Mouse (Mus musculus) layer of hippocampus, adult 8-10 months (tissue): ENCODE results near the gene Lingo3. TPM values are rescaled to one million over a fixed set of nuclear protein-coding genes. Genes with fewer than 3 reads are reported as not detected.
"Not testable (repeated sequence)": the region's sequence is repeated elsewhere in the genome, so short reads cannot be mapped to it uniquely, and the experiment has no call there.

Experiments used
- DNase-seq, 2 experiments: peaks; one replicate each; pipeline ENCODE4 v3.0.0; 2022; ENCODE audit warnings: low spot score in 2 of 2
- total RNA-seq, 4 experiments: library from RNA; stranded (reverse); gene quantifications; 2 replicates each; pipeline ENCODE4 v1.2.4; 2022

Gene Lingo3
- total RNA-seq, 4 experiments from 2014 or later: 33.4 to 44.0 (median 40.3) TPM

DNA sequence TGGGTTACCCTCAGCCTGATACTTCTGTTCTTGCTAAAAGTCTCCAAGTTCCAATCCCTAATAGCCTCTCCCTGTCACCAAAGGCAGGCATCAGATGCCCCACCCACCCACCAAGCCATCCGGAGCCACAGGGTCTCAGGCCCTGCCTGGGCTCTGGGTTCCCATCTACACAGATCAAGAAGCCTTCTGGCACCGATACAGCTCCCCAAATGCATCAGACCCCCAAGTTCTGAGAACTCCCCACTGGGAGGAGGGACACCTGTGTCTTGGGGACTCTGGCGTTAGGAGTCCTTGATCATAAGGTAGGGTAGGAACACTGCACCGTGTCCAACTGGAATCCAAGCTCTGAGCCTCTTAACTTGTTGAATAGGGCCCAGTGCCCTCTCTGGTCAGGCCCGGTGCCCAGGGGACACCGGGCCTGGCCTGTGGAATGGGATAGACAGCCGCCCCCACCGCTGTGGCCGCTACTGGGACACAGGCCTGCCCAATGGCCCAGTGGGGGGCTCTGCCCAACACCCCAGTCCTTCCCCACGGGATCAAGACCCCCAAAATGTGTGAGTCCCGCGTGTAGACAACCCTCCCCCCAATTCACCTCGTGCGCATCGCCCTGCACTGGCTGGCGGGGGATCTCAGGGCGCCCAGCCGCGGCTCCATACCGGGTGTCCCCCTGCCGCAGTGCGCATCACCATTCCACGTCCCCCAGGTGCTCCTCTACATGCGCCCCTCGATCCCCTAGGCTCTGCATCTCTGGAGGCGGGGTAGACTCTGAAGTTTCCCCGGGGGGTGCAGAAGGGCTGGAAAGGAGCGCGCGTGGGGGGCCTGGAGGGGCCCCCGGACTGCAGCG, 530 bp downstream of the Lingo3 start:
- DNase-seq: no peak

DNA sequence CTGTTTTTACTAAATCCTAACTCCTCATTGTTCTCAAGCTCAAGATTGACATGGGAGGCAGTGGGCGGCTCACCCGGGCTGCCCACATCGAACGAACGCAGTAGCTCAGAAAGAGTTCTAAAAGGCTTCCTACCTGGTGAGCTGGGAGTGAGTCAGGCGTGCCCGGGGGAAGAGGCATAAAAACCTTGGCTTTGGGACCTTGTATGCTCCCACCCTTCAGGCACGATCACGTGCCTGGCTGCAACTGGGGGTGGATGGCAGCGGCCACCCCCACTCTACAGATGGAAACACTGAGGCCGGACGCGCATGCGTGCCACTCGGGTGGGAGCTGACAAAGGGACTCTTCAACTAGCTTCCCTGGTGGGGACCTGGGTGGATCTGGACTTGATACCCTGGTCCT, 1.5 kb downstream of the Lingo3 start:
- DNase-seq: no peak

DNA sequence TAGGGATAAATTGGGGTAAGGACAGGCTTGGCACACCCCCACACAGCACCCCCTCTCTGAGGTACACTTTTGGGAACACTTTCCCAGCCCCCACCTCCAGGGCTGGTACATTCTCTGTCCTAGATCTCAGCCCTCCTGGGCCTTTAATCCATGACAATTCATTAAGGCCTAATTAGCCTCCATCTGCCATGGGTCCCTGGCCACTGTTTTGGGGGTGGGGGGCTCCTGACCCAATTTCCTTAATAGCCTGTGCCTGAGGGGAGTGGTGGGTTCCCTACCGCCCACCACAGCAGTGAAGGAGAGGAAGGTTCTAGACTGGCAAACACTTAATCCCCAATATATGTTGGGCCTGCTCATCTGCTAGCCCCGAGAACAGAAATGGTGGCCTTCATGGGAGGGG, 2.2 kb downstream of the Lingo3 start:
- no peak for DNase-seq

DNA sequence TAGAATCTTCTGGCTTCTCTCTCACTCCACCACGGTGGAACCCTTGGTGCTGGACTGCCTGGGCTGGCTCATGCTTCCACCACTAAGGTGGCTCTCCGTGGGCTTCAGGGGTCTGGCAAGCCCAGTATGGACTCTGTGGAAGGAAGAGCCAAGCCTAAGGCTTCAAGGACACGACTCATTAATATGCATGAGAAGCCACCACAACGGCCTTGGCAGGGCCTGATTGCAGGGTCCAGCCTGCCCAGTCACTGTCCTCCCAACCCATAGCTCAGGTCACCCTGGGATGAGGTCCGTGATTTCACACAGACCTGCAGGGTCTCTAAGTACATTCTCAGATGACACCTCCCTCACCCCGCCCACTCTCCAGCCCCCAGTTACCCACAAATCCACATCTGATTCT, 4.0 kb downstream of the Lingo3 start:
- no peak for DNase-seq

DNA sequence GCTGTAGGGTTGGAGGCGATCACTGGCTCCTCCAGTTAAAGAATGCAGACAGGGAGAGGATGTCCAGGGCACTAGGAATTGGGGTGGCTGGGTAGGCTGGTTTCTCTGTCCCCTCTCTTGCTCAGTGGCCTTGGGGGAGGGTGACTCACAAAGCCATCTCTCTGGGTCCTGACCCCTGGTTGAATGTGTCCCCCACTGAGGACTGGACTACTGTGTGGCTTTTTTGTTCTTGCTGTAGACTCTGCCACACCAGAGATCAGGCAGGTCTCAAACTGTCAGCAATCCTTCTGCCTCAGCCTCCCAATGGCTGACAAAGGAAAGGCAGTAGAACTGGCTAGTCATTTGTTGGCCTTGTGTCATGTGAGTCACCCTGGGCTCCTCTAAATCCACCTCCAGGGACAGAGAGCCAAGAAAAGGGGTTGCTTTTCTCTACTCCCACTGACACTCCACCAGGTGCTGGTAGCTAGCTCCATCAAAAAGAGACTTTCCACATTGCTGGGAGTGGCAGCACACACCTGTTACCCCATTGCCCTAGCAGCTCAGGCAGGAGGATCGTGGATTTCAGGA, 5.4 kb downstream of the Lingo3 start:
- DNase-seq: no peak

DNA sequence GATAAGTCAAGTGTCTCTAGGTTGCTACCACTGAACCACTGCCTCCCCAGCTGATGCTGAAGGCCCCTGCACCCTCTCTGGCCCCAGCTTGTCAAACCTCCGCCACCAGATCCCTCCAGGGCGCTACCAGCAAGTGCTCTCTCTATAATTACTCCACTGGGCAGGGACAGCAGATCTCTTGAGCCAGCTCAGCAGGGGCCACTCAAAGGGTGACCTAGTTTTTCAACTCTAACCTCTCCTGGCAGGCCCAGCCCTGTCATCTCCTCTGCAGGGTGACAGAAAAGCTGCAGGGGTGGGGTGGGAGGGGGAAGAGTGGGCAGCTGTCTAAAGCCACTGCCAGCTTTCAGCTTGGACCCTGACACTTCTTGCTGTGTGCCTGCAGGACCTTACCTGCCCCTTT, 6.0 kb downstream of the Lingo3 start:
- DNase-seq: no peak

DNA sequence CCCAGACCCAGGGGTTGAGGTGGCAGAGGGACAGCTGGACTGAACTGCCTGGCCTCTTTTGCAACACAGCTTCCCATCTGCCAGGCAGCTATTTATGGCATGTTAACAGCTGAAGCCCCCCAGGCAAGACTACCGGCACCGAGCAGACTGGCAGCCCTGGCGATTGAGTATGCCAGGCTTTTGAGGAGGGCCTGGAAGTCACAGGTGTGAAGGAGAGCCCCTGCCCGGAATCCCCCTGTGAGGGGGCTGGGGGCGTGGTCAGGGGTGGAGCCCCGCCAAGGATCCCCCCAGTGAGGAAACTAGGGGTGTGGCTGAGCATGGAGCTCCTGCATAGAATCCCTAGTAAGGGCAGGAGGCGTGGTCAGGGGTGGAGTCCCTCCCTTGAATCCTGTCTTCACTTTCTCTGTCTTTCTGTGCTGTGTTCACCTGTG, 6.9 kb downstream of the Lingo3 start:
- no peak for DNase-seq

DNA sequence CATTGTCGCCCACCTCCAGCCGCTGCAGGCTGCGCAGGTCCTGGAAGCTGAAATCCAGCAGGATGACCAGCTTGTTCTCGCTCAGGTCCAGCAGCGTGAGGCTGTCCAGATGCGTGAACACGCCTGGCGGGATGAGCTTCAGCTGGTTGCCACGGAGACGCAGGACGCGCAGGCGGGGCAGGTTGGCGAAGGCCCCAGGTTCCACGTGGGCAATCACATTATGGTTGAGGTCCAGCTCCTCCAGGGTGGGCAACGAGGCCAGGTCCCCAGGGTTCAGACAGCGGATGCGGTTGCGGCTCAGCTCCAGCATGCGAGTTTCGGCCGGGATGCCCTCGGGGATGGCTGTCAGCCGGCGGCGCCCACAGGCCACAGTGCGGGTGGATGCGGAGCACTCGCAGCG, 8.2 kb downstream of the Lingo3 start:
- no peak for DNase-seq

DNA sequence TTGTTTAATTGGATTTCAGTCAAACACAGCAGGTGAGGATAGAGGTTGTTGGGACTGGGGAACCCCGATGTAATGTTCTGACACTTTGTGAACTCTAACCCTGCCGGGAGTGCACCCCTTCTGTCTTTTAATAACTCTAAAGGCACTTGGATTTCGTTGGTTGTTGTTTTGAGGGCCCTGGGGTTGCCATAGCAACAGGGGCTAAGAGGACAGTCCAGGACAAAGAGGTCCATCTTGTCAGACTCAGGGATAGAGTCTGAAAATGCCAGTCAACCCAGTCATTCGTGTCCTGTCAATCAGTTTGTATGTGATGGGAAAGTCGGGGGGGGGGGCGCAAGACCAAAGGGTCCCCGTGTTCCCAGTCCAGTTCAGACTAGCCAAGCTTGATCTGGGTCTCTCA, 11.0 kb downstream of the Lingo3 start:
- no peak for DNase-seq

DNA sequence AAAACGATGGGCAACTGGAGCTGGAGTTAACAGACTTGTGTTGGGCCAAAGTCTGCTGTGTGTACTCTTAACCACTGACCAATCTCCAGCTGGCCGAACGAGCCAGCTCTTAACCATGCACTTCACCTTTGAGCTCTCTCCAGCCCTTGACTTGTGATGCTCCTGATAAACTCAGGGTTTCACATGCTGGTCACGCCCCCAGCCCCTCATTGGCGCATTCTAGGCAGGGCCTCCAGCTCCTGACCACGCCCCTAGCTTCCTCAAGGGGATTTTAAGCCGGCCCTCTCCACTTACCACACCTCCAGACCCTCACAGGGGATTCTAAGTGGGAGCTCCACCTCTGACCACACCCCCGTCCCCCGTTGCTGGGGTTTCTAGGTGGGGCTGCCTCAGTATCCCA, 12.7 kb downstream of the Lingo3 start:
- no peak for DNase-seq

DNA sequence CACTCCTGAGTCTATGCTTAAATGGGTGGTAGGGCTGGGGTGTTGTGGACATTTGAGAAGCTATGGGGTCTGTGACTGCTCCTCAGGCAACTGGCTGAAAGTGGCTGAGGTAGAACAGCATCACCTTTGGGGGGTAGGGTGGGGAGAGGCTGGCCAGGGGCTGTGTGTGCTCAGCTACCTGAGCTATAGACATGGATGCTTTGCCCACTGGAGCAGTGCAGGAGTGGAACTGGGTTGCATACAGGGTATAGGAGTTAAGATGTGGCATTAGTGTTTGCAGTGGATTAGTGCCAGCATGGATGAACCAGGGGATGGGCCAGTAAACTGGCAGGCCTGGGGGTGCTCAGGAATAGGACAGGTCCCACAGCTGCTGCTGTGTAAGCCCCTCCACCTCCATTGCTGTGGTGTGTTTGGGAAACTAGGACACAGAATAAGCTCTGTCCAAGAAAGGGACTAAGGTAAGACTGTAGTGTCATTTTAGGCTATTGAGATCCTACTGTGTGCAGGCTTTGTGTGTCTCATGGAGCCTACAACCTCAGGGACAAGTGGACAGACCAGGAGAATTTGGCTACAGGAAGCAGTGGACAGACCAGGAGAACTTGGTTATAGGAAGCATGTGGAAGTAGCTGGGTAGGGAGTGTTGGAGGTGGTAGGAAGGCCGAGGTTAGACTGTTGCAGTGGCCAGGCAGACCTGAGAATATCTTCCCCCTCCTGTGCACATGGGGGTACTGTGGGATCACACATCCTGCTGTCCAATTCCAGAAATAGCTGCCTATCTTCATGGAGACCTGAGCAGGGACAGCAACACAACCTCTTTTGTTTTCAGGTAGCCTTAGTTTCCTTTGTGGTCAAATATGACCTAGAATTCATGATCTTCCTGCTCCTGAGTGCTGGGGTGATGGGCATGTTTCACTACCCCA, 14.2 kb downstream of the Lingo3 start:
- DNase-seq: no peak

DNA sequence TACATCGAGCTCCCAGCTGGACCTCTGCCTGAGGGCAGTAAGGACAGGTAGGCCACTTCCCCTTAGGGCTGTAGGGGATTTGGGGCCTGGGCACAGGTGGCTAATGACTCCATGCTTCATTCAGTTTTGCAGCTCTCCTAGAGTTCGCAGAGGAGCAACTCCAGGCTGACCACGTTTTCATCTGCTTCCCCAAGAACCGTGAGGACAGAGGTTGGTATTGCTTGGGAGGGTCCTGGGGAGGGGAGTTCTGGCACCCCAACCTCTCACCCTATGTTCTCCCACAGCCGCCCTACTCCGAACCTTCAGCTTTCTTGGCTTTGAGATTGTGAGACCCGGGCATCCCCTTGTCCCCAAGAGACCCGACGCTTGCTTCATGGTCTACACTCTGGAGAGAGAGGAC, 15.3 kb downstream of the Lingo3 start:
- DNase-seq: not testable (repeated sequence)

DNA sequence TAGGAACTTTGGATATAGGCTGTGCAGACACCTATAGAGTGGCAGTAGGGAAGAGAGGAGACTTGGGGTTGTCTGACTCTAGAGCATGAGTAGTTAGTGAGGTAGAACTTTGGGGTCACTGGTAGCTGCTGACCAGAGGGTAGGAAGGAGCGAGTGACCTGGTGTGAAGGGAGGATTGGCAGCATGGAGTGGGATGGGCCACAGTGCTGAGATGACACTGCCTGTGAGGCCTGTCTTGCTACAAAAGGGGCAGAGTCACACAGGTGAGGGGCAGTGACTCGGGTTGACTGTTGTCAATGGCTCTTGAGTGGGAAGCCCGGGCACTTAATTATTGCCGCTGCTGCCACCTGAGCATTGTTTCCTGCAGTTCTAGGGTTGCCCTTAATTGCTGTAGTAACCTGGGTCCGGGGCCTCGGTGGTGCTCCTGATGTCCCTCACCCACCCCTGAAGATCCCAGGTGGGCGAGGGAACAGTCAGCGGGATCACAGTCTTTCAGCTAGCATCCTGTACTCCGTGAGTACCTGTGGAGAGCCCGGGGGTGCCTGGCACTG, 15.9 kb downstream of the Lingo3 start:
- no peak for DNase-seq

DNA sequence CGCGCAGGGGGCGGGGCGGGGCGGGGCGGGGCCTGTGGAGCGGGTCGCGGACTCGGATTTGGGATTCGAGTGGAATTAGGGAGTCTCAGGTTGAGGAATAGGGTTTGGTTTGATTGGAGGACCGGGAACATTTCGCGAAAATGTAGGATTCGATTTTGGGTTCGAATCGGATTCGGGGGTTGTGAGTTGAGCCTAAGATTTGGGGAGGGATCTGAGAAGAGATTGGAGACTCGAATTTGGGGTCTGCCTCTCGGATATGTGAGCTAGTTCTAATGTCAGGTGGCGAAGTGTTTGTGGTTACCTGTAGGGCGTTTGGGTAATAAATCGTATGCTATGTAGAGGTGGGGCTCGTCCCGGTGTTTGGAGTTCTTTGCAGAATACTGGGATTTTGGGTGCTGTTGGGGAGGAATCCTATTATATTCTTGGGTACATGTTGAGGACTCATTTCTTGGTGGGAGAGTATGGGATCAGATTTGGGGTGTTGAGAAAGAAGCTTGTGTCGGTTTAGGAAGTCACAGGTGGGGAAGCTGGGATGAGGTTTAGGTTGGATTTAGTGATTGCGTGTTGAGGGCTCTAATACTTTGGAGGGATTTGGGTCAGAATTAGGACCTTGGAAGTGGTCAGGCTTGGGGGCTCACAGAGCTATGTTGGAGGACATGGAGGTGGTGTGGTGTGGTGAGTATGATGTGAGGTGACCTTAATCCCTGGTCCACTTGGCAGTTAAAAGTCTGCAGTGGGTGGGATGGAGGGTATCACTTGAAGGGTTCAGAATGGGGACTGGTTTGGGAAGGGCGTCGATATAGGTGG, 16.6 kb downstream of the Lingo3 start:
- no peak for DNase-seq

DNA sequence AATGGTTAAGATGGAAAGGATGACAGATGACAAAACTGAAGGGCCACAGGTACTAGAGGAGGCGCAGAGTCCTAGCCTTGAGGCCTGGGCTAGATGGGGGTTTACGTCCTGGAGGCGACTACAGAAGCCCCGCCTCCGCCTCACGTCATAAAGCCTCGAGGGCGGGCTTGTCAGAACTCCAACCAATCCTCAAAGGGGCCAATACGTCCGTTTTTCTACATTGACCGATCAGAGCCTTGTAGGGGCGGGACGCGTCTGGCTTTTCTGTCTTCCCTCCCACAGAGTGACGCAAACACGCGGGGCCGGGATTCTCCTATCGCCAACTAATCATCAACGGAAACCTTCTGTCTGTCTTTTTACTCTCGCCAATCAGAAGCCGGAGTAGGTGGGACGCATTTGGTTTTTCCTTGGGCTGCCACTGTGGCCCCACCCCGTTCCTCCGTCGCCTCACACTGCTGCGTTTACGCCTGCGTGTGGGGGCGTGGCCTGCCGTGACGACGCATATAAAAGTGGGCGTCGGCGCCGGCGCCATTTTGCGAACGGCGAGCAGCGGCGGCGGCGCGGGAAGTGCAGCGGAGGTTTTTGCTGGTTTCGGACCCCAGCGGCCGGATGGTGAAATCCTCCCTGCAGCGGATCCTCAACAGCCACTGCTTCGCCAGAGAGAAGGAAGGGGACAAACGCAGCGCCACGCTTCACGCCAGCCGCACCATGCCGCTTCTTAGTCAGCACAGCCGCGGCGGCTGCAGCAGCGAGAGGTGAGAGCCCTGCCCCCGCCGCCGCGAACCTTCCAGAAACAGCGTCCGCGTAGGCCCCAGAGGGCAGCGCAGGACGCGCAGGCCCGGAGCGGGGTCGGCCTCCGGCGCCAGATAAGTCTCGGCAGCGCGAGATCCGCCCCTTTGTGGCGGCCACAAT, 17.4 kb downstream of the Lingo3 start, which contains the start of gene Oaz1:
Gene Oaz1, plus strand, starts transcription at position 506 of the 912 bp plus-strand sequence.
- DNase-seq: peak; percentile 100

DNA sequence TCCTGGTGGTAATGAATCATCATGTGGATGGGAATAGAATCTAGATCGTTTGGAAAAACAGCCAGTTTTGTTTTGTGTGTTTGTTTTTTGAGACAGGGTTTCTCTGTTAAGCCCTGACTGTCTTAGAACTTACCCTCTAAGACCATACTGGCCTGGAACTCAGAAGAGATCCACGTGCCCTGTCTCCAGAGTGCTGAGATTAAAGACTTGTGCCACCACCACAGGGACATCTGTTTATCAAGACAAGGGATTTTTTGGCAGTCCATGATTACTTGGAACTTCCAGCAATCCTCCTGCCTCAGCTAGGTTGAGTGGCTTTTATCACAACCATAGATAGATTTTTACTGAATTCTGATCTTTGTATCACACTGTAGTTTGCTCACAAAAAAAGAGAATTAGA, 19.0 kb downstream of the Lingo3 start:
- DNase-seq: no peak

DNA sequence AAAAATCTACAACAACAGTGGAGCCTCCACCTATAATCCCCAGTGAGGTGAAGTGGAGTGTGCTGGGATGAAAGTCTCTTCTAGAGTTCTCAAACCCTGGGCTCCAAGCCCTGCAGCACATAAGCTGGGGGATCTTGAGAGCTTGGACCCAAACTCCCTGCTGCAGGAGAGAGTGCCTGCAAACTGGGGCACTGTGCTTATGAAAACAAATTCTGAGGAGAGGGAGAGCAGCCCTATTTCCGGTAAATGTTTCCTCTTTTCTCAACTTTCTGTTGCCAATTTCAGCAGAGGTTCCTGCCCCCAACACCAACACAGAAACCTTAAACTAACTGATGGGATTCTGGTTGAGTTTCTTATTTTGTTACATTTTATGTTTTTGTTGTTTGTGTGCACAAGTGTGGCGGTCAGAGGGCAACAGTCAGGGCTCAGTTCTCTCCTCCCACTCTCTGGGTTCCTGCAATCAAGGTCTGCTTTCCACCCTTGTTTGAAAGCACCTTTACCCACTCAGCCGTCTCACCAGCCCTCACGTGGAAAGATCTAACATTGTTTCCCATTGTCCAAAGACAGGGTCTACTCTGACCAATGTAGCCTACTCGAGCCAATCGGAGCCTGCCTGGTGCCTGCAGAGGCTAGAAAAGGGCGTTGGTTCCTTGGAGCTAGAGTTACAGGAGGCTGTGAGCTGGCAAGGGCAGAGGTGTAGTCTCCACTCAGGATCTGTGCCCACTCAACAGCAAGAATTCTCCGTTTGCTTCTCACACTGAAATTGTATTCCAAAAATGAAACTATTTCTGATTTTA, 19.8 kb downstream of the Lingo3 start:
- no peak for DNase-seq

DNA sequence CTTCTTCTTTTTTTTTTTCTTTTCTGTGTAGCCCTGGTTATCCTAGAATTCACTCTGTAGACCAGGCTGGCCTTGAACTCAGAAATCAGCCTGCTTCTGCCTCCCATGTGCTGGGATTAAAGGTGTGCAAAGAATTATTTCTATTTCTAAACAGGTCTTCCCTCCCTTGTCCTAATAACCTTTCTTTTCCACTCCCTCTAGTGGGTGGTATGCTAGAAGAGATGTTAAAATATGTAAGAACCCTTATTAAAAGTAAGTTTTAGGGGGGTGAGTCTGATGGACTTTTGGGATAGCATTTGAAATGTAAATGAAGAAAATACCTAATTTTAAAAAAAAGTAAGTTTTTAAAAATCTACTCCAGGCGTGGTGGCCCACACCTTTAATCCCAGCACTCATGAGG, 20.5 kb downstream of the Lingo3 start:
- no peak for DNase-seq

DNA sequence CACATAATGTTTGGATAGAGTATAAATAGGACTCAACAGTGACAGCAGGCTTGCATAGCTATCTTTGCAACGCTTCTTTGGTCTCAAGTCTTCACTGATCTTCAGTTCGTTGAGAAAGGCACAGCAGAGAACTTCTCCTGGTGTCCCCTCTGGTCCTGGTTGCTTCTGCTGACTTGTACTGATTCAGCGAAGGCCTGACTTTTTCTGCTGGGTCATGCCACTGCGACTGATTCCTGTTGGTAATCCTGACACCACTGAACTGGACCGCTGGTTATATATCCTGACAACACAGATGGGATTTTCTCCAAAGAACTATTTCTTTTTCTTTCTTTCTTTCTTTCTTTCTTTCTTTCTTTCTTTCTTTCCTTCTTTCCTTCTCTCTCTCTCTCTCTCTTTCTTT, 21.3 kb downstream of the Lingo3 start:
- DNase-seq: no peak
